Mouse (Mus musculus) olfactory bulb, adult 2 months (tissue): ENCODE measurements around the gene Rfwd3.

Source experiments
- CTCF ChIP-seq: fragments of 200-500 bp; IDR thresholded peaks from 2 replicates; pipeline ENCODE4 v1.5.1; 2012; ENCODE audit warnings: low read depth, mild to moderate bottlenecking, low read length, moderate library complexity; ENCODE audit not compliant: insufficient read depth
- POLR2A ChIP-seq: fragments of 200-500 bp; IDR thresholded peaks from 2 replicates; pipeline ENCODE4 v1.6.1; 2012; ENCODE audit warnings: mild to moderate bottlenecking, low read depth, low read length, moderate library complexity; ENCODE audit not compliant: insufficient read depth

GRCm38 (mm10) chr8:111285603-111286002 lies 14.4 kb downstream of the Rfwd3 start:
- TF ChIP-seq POLR2A, result no peak
- TF ChIP-seq CTCF, result no peak
